Mouse (Mus musculus) T-helper 2 cell (primary cell): ENCODE data around the gene Dusp8.

ENCODE experiments used
- in situ Hi-C: fragments of 300-600 bp; cut with MboI, MseI; formaldehyde crosslinking; loops from one replicate; pipeline ENCODE4 v1.15.1; 2025; ENCODE audit warnings: high pct_unique_total_duplicates

Gene Dusp8

GRCm38 (mm10) chr7:142086159-142086905 is 9.3 kb downstream of the Dusp8 start:
- in situ Hi-C loops = no loop called here

GRCm38 (mm10) chr7:142084820-142085219 is 10.8 kb downstream of the Dusp8 start:
- in situ Hi-C loops = no loop called here

DNA sequence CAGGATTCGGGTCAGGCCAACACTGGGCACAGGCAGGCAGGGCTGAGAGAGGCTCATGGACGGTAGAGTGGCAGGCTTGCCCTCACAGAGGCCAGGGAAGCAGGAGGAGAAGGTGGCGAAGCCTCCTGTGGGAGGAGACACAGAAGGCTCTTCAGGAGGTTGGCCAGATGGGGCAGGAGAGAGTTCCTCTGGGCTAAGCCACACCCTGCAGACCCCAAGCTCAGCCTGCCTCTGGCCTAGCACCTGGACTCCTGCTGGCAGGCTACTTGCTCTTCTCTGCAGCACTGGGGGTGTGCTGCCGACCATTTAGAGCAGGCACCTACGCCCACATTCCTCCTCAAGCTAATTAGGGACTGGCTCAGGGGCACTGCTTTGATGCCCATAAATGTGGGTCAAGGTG is 11.2 kb downstream of the Dusp8 start:
- in situ Hi-C loops = no loop called here

GRCm38 (mm10) chr7:142083588-142084317 is 11.9 kb downstream of the Dusp8 start:
- in situ Hi-C loops = no loop called here

- in situ Hi-C loops = no loop called here
These were observed 13.0 kb downstream of the Dusp8 start for GRCm38 (mm10) chr7:142082607-142083006.

GRCm38 (mm10) chr7:142082179-142082578 is 13.5 kb downstream of the Dusp8 start:
- in situ Hi-C loops = no loop called here

GRCm38 (mm10) chr7:142081736-142082135 is 13.9 kb downstream of the Dusp8 start:
- in situ Hi-C loops = no loop called here

- in situ Hi-C loops = no loop called here
These were observed 14.8 kb downstream of the Dusp8 start for GRCm38 (mm10) chr7:142080876-142081275.

DNA sequence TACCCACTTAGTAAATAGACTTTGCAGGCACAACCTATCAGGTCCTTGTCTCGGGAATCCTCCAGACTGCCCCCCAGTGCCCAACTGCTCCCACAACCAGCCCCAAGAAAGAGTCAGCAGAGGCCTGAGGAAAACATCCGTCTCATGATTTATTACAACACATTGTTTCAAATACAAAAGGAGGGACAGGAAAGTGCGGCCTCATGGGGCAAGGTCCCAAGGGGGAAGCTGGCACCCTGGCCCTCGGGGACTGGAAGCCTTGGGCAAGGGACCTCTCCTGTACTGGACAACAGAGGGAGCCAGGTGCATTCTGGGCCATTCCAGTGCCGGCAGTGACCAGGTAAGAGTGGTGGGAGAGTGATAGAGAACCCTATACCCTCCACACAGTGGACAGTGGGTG is 16.3 kb downstream of the Dusp8 start:
- in situ Hi-C loops = no loop called here

DNA sequence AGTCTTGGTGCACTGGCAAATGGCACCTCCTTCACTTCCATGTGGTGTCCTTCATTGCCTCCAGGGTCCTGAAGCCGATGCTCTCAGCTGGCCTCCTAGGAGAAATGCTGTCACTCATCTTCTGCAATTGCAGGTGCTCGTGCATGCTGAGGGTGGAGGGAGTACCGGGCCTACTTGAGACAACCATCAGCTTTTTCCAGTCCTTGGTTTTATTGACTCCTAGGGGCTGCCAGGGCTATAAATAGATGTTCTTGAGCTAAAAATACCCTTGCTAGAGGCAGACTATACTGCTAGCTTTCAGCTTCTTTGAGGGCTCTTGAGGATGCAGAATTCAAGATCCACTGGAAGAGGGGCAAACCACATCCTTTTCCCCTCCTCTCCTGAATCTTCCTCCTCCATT is 18.5 kb downstream of the Dusp8 start:
- in situ Hi-C loops = no loop called here

GRCm38 (mm10) chr7:142074146-142074886 is 21.3 kb downstream of the Dusp8 start:
- in situ Hi-C loops = no loop called here

GRCm38 (mm10) chr7:142071717-142072116 is 23.9 kb downstream of the Dusp8 start:
- in situ Hi-C loops = no loop called here

- in situ Hi-C loops = no loop called here
These were observed 24.4 kb downstream of the Dusp8 start for GRCm38 (mm10) chr7:142071212-142071578.

DNA sequence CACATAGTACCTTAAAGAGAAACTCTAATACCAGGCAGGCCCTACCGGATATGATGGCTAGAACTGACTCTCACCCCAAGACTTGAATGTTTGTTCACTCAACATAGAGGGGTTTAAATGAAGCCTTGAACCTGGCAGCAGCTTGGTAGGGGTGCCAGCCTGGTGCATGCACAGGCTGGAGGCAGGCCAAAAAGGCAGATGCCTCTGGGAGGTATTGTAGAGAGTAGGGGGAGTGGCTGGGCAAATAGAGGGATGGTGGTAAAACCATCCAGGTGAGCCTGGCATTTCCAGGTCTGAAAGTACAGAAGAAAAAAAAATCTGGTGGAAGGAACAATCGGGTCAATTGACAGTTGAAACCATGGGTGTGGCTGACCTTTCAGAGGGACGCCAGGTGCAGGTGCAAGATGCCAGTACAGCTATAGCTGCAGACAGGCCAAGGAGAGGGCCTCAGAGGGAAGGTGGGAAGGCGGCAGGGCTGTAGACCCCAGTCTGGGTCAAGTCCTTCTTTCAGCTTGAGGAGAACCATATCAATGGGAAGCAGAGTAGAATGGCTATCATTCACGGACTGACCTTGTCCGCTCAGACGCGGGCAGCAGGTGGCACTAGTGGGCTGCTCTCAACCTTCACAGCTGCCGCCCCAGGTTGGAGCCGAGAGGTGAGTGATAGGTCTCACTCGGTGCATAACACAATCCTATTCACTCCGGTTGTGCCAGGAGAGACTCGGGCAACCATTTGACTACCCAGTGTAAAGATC is 25.0 kb downstream of the Dusp8 start:
- in situ Hi-C loops = no loop called here

DNA sequence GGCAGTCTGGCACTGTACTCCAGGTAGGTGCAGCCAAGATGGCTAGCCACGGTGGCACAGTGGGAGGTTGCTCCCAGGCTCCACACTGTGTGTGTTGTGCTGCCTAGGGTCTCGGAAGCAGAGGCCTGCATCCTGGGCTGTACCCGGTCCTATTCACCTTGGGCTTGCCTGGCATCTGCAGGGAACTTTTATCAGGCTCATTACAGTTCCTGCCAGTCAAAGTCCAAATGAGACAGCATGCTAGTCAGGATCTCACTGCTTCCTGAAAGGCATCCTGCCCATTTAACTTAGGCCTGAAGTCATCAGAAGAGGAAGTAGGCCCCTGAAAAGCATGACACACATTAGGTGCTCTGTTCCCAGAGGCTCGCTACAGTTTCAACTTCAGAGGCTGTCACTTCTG is 27.2 kb downstream of the Dusp8 start:
- in situ Hi-C loops = no loop called here

GRCm38 (mm10) chr7:142060931-142061565 is 34.6 kb downstream of the Dusp8 start, which contains the start of gene Mob2:
Mob2 (minus strand) TSS chr7:142061065.
- in situ Hi-C loops = loop anchor here (5.0 kb wide), 1 partner anchor 36 kb away; the partner anchor contains the start of gene Dusp8

GRCm38 (mm10) chr7:142060185-142060930 is 35.3 kb downstream of the Dusp8 start:
- in situ Hi-C loops = loop anchor here (5.0 kb wide), 1 partner anchor 37 kb away; the partner anchor contains the start of gene Dusp8

DNA sequence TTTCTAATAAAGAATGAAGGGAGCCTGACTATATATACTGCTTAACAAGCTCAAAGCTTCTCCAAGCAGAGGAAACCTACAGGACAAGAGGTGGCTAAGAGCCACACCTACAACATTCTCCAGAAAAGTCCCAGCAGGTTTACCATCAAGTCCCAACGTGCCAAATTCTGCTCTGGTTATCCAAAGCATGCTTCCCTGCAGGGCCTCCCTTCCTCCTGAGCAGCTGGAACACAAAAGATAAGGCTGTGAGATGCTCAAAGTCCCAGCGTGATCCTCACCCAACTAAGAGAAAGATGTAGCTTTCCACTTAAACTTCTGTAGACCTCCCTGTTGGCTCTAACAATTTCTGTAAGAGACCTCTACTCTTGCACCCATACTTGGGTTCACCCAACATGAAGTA is 36.6 kb downstream of the Dusp8 start:
- in situ Hi-C loops = no loop called here

DNA sequence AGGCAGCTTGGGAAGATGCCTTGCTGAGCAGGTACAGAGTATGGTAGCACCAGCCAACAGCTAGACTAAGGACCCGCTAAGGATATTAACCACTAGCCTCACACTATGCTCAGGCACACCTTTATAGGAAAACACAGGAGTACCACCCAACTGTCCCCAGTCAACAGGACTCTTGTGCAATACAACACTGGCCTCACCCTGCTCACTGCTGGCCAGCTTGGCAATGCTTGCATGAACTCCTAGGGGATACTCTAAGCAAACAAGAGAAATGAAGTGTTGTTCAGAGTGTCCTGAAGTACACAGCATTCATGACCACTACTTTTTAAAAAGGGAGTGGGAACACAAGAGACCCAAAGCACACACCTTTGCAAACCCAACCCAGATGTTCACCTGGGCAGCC is 38.5 kb downstream of the Dusp8 start:
- in situ Hi-C loops = no loop called here

- in situ Hi-C loops = no loop called here
These were observed 39.0 kb downstream of the Dusp8 start for GRCm38 (mm10) chr7:142056601-142057061.
